Mouse (Mus musculus) layer of hippocampus, adult 9-11 months (tissue): ENCODE data around the gene Tnip1.

ENCODE experiments used
- DNase-seq: peaks from one replicate; pipeline ENCODE4 v3.0.0; 2022

Tnip1 gene

DNA sequence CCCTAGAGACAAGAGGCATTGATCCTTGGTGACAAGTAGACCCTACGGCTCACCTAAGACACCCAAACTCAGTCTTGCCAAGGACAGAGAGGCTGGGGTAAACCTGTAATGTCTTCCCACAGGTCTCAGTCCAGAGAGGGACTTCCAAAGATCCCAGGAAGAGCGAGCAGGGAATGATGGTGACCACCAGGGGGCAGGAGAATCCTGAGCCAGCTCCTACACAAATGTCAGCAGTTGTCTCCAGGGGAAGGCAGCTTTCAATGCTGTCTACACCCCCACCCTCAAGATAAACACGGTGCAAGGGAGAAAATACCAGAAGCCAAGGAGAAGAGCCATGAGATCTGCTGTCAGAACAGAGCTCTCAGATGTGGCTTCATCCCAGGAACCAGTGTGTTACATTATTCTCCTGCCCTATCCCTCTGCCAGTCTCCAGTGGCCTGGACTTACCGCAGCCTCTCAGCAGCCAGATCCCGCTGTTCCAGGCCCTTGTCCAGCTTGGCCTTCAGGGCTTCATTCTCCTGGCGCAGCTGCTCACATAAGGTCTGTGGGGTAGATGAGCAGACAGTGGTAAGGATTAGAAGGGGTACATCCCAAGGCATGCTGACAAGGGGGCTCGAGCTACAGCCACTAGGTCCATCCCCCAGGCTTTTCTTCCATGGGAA lies 32.3 kb downstream of the Tnip1 start:
- DNase-seq: peak; percentile 34

DNA sequence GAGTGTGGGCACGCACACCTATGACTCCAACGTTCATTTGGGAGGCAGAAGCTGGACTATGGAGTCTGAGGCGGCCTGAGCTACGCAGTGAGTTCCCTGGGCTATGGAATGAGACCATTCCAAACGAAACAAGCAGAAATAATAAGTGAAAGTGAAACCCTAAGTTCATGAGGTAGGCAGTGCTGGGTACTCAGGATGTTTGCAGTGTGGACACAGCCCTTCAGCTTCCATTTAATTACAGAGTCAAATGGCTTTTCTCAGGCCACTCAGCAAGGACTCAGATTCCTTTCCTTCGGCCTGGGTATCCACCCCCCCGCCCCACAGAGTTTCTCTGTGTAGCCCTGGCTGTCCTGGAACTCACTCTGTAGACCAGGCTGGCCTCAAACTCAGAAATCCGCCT lies 33.0 kb downstream of the Tnip1 start:
- DNase-seq: no peak

DNA sequence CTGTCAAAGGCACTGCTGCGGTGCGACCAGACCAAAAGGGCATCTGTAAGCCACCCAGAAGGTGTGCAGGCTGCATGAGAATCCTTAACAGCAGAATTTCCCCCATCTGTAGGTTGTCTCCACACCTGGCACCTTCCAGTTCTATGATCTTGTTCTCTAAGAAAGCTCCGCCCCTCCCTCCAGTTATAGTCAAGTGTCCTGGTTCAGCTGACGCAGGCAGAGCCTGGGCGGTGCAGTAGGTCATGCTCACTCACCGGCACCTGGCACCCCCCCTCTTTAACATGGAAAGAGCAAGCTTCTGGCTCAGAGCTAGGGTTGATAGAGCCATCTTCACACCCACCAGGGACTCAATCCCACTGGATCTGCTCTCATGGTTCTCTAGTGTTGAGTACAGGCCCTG lies 33.4 kb downstream of the Tnip1 start:
- no peak for DNase-seq

DNA sequence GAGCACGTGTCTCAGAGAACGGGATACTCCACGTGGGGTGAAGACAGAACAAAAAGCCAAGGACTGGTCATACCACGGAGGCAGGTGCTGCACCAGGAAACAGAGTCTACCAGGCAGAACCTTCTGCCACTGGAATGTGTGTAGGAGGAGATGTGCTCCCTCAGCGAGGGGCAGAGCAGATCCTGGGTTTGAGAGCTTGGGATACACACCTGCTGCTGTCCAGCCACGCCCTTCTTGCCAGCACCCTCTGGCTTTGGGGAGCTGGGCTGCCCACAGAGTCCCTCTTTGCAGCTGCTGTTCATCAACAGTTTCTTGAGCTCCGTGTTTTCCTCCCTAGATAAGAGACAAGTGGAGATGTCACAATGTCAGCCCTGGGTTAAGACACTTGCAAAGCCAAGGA lies 33.8 kb downstream of the Tnip1 start:
- DNase-seq: no peak

DNA sequence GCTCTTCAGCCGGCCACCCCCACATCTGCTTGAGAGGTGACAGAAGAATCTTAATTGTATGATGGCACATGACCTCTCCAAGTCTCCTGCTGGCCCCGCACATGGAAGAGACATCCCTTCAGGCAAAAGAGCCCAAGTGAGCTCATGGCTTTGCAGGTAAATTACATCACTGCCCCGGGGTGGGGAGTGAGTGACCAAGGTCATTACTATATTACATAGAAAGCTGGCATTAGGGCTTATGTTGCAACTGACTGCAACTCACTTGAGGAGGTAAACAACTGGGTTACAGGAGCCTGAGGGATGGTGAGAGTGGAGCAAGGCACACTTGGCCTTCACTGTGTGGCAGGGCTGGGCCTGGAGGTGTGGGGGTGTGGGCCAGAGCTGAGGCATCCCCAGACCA lies 34.5 kb downstream of the Tnip1 start:
- no peak for DNase-seq

DNA sequence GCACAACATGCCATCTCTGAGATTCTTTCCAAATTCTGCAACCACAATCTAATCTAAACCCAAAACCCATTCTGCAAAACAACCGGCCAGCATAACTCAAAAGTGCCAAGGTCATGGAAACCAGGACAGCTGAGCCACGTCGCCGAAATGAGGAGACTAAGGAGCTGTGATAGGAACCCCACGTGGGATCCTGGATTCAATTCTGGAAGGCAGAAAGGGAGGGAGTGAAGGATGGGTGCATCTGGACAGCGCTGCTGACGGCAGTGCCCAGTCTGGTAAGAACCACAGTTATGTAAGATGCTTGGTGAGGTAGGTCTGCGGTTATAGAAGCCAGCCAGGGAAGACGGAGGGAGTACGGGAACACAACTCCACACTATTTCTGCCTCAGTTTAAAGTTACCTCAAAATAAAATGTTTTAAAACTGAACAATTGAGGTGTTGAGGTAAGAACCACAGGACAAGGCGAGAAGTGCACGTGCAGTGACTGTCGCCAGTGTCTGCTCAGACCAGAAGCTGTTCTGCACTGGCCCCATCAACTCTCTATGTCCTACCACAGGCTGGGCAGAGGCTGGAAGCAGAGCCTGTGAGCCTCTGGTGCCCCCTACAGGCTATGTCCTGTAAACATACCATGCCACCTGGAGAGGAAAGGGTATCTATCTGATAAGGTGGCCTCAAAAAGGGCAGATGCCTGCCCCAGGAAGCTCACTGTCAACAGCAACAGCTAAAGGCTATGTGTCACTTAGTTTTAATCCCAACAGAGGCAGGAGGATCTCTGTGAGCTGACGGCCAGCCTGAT lies 35.2 kb downstream of the Tnip1 start:
- DNase-seq: peak; percentile 34

DNA sequence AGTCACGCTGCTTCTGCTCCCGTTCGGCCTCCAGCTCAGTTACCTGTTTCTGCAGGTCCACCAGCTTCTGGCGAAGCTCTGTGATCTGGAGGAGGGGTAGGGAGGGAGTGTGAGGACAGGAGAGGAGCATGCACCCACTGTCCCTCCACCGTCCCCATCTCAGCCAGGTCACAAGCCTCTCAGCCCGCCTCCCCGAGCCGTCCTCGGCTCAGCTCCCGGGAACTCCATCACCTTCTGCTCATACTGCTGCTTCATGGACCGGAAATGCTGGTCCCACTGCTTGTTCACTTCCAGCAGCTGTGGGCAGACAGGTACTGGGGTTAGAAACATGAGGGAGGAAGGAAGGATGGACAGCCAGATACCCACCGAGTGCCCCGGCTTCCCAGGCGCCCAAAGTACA lies 38.6 kb downstream of the Tnip1 start:
- DNase-seq: no peak

DNA sequence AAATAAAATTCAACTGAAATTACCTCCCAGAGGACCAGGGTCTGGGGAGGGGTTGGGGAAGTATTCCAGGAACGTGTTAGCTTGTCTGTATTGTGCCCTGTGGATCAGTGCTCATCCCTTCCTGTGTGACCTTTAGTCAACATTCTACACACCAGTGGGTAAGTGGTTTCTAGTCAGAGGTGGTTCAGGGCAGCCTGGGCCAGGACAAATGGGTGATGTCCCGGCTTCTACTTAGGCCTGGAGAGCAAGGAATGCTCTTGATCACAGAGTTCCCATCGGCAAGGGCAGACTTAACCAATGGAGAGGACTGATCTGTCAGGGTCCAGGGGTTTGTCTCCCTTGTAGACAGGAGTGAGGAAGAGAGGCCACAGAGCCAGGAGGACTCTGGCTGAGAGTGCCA lies 40.2 kb downstream of the Tnip1 start:
- DNase-seq: no peak

DNA sequence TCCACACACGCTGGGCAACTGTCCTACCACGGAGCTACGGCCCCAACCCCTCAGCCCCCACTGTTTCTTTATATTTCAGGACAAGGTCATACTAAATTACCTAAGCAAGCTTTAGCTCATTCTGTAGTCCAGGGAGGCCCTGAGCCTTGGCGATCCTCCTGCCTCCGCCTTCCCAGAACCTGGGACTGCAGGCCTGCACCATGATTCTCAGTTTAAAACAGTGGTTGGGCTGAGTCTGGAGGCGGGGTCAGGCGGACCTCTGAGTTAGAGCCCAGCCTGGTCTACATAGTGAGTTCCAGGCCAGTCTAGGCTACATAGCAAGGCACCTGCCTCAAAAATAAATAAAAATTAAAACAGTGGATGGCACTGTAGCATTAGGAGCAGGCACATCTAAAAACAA lies 40.9 kb downstream of the Tnip1 start:
- no peak for DNase-seq

DNA sequence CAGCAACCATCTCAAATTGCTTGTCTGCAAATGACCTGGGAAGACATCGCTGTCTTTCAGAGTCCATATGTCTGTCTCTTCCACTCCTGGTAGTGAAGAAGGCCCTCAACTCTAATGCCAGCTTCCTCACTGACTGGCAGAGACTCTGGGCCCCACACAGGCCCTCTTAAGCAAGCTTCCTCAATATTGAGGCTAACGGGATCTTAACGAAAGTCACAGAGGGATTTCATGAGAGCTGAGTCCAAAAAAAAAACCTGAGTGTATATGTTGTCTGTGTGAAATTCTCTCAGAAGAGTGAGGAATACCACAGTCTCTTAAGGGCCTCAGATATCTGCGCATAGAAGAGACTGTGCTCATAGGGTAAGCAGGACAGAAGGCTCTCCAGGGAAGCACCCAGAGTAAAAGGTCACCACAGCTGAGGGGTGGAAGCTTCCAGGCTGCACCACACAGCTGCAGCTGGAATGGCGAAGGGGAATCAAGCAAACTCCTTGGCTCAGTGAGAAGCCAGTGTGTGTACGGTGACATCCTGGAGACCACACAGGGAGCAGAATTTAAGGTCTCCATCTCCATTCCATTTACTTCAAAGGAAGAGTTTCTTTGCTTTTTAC lies 41.6 kb downstream of the Tnip1 start:
- DNase-seq: no peak

DNA sequence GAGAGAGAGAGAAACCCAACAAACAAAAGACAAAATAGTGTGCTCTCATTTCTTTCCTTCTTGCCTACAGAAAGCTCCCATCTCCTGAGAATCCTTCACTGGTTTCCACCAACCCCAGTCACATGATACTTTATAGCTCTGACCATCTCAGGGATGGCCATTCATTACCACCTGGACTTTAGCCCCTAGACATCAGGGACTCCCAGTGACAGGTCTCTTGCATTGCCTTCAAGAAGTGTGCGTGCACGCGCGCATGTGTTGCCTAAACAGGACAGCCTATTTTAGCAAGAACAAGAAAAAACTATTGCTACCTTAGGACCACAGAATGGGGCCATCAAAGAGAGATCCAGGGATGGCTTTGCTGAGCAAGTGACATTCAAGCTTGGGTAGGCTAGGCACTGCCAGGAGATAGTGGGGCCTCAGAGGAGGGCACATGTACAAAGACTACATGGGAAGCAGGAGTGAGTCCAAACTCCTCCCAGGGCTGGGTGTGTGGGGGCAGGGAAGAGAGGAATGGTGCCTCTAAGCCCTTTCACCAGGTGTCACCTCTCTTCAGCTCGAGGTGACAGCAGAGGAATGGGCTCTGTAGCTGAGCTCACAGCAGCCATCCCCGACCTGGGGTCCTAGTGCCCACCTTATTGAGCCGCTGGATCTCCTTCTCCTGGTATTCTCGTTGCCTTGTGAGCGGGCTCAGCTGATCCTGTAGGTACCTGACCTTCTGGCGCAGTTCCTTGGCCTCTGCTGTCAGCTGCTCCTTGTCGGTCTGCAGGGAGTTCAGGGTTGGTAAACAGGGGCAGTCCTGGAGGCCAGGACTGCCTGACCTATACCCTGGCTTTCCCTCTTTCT lies 42.4 kb downstream of the Tnip1 start:
- DNase-seq: no peak

DNA sequence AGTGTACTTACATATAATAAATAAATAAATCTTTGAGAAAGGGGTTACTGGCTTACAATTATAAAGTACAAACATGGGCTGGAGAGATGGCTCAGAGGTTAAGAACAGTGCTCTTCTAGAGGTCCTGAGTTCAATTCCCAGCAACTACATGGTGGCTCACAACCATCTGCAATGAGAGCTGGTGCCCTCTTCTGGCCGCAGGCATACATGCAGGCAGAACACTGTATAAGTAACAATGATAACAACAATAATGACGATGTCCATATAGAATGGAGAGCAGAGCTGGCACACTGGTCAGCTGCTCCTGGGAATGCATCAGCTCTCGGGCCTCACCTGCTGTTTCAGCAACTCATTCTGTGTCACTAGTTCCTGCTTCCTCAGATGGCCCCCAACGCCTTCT lies 44.4 kb downstream of the Tnip1 start:
- no peak for DNase-seq

DNA sequence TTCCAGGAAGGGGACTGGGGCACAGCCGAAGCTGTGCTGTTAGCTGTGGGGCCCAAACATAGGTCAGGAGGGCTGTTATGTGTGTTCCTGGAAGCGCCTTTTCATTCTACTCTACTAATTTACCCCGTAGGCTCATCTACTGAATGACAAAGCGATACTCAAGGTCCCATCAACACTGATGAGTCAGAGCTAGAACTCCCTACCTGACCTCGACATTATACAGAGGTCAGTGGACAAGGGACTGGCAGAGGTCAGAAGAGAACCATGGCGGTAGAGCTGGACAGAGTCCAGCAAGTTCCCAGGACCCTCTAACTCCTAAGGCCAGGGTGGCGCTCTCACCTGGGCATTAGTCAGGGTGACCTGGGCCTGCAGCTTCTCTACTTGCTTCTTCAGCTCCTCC lies 45.3 kb downstream of the Tnip1 start:
- DNase-seq: no peak

DNA sequence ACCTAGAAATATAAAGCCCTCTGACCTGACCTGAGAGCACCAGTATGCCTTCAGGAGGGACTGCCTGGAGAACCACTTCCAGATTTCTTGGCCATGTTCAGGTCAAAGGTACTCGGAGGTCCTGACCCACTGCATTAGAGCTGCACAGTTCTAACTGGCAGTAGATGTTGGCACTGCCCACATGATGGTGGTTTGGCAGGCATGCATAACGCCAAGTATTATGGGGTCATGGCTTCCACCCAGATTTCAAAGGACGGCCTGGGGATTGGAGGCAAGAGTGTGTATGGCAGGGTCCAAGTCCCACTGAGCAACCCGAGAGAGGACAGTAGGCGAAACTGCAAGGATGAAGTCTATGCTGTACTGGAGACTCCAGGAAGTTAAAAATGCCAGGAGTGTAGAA lies 48.9 kb downstream of the Tnip1 start:
- no peak for DNase-seq

DNA sequence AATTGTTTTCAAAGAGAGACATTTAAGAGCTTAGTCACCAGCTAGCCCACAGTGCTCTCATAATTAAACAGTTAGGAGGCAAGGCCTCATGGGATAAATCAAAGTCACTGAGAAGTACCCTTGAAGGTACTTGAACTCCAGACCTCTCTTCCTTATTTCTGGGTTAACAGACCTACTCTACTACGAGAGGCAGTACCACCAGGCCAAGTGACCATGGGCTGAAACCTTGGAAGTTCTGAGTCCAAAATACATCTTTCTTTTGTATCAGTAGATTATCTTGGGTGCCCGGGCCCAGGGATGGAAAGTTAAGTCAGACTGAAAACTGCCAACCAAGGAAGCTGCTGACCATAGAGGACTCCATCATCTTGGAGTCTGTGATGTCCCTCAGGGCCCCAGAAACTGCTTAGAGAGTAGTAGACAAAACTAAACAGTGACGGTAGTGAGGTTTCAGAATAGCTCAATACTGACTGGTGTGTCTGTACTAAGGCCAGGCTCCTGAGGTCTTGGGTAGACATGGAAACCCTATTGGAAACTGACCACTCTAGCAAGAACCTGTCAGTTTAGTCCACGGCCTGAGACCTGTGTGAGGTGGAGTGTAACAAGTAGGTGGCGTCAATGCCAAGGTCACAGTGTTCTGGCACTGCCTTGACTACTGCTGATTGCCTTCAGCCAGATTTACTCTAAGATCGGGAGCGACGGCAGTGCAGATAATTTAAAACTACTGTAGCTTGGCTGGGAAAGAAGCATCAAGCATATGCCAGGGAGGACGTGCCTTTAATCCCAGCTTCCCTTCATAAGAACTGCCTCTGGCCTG lies 50.0 kb downstream of the Tnip1 start:
- DNase-seq: no peak

DNA sequence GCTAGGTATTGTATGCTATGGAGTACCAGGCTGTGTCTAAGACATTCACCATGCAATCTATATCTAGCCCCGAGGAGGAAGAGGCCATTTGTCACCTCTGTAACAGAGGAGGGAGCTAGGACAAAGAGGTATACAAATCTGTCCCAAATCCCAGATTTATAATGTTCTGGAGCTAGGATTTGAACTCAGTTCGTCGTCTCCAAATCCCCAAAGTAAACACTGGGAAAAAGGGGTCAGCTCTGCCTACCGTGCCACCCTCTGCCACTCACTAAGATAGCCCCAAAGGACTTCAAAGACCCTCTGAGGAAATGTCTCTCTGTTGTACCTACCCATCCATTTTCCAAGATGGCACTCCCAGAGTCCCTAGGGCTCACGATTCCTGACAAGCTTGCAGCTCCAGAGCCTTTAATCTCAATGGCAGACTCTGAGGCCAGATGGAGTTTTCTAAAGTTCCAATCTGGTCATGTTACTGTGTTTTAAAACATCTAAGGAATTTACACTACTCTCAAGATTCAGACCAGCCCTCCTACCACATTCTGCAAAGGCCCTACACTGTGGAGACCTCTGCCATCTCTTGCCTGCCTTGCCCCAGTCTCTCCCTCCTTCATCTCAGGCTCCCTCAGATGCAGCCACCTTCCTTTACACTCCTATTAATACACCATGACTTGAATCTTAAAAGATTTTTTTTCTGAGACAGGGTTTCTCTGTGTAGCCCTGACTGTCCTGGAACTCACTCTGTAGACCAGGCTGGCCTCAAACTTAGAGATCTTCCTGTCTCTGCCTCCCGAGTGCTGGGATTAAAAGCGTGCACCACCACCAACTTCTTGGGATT lies 50.8 kb downstream of the Tnip1 start:
- no peak for DNase-seq

DNA sequence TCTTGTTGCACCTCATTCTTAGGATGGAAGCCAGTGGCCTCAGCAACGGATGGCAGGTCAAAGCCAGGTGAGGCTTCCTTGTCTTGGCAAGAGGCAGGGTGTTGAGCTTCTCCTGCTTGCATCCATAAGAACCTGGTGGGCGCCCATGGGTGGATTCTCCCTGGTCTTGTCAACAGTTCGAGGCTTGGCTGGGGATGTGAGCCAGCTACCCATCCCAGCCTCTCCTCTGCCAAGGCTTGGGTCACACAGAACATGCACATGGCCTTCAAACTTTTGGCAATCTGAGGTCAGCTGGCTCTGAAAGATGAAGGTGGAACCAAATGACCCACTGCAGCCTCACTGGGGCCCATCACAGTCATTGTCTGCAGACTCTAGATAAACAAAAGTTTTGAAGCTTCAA lies 51.5 kb downstream of the Tnip1 start:
- no peak for DNase-seq

DNA sequence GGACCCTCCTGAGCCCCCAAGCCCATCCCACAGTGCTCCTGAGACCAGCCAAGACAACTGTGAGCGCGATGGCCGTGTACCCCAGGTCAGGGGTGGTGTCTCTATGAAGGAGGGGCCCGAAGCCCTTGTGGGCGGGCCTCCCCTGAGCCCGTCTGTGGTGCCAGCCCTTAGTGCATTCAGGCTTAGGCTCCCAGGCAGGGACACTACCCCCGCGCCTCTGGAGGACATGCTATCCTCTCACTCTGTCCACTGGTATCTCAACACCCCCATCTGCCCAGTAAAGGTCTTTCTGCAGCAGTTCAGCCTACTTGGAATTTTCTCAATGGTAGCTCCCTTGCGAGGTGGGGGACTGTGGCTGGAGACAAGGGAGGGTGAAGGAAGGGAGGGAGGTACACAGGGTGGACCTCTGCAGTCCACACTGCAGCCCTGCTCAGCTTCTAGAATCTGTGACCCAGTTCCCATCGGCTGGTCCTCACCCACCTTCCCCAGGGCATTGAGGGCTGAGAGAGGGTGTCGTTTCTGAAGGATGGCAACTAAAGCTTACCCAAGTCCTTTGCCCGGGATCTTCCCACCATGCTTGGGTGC lies 52.5 kb downstream of the Tnip1 start:
- no peak for DNase-seq

DNA sequence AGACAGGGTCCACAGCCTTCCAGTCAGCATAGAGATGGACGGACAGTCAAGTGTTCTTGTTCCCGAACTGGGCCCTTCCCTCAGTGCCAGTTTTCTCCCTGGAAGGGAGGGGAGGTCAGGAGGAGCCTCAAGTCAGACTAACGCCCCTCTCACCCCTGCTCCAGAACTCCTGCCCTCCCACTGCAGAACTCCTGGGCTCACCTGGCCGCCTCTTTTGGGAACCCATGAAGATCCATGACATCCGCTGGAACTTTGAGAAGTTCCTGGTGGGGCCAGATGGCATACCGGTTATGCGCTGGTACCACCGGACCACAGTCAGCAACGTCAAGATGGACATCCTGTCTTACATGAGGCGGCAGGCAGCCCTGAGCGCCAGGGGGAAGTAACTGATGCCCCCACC lies 53.4 kb downstream of the Tnip1 start:
- no peak for DNase-seq

DNA sequence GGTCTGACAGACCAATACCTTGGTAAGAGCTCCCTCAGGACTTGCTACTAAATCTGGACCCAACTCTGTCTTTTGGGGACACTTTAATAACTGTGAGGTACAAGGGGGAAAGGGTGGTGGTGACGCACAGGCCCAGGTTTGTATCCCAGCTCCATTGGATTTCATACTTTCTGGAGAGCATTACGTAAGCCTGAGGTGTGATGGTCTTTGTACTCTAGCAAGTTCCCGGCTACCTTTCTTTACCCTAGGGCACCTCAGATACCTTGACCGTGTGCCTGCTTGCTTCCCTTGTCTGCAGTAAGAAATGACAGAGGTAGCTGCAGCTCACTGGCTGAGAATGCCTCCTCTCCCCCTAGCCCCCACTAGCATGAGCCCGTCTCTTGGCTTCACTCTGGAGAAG lies 55.5 kb downstream of the Tnip1 start:
- DNase-seq: no peak

DNA sequence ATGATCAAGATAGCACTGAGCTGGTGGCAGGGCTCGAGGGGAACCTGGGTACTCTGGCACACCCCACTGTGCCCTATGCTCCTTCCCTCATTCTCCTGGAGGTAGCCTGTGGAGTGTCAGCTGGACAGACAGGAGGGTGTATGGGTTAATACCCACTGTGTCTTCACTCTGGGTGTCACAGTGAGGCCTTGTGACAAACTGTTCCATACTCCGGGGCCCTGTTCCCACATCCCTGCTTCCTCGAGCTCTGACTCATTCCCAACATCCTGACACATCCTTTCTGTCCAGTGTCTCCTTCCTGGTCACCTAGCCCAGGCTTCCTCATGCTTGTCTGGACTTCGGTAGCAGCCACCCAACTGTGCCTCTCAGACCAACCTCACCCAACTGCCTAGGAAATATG lies 56.3 kb downstream of the Tnip1 start:
- no peak for DNase-seq
